Mouse (Mus musculus) erythroid progenitor cell, adult 5-6 weeks (primary cell): ENCODE data around the gene 1700023F06Rik. TPM values are rescaled to one million over a fixed set of nuclear protein-coding genes. Genes with fewer than 3 reads are reported as not detected.

Experiments used
- ATAC-seq: replicated peaks from 2 replicates; pipeline ENCODE4 v1.8.0; 2016; ENCODE audit warnings: moderate number of reproducible peaks, mild to moderate bottlenecking, moderate TSS enrichment, inconsistent platforms; ENCODE audit not compliant: poor library complexity, low FRiP score, severe bottlenecking
- total RNA-seq, 2 experiments: library from RNA; stranded (forward) in 1 of 2; stranded (reverse) in 1 of 2; fragments of 150-400 nt in 1 of 2; fragments of 186-747, 209-891 nt in 1 of 2; gene quantifications; 2 replicates each; pipeline versions ENCODE4 v1.2.3 to v1.2.4; 2015 to 2017; ENCODE audit warnings: low replicate concordance in 2 of 2

1700023F06Rik gene
- 6.3 TPM in 1 of 2 replicates, not detected in the other for total RNA-seq (2015; ENCODE audit: low replicate concordance)
- not detected in 2 replicates for total RNA-seq (2017; ENCODE audit: low replicate concordance)

DNA sequence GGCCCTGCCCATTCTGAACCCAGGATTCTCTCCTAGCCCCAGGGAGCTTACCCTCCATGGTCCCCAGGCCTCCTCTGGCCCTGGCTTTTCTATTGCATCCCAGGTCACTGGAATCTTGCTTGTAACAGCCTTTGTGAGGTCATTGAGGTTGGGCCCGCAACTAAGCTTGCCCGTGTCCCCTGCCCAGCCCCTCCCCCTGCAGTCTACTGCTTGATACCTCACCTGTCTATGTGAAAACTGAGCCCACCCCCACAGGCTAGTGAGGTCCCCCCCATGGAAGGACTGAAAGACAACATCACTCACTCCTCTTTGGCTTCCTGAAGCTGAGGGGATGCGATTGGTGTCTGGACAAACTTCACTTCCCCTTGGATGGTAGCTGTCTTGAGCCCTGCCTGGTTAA, at the start of gene 1700023F06Rik:
Gene 1700023F06Rik, minus strand, starts transcription at position 101 of the 400 bp plus-strand sequence.
- ATAC-seq: no peak

DNA sequence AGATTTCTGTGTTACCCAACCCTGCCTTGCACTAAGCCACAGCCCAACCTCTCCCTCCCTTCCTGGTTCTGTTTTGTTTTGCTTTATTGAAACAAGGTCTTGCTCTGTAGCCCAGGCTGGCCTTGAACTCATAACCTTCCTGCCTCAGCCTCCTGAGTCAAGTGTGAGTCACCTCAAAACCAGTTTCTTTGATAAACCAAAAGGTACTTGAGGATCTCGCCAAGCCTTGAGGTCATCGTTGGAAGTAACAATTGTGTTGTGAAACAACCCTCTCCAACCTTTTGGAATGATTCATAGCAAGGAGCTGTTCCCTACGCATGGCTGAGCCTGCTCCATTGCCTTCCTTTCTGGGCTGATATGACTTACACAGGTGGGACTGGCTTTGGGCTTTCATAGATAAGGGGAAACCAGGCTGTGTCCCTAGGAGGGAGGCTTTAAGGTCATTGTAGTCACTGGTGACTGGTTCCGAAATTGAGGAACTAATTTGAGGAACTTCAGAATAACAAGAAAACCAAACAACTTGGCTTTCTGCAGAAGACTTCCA, 49.7 kb upstream of the 1700023F06Rik start:
- no peak for ATAC-seq

DNA sequence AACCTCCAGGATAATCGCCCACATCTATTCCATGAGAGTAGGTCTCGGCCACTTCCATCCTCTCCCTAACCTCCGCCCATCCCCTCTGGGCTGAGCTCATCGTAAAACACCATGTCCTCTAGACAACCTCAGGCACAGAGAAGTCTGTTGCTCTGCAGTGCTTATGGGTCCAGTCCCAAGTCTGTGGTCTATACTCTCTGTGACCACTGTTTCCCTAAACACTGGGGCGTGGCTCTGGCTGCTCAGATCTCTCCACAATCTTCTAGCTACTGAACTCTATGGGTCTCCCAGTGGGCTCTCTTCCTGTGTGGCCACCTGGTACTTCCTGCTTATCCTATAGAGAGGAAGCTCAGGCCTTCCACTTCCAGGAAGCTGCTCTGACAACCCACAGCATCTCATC, 45.2 kb upstream of the 1700023F06Rik start:
- no peak for ATAC-seq

DNA sequence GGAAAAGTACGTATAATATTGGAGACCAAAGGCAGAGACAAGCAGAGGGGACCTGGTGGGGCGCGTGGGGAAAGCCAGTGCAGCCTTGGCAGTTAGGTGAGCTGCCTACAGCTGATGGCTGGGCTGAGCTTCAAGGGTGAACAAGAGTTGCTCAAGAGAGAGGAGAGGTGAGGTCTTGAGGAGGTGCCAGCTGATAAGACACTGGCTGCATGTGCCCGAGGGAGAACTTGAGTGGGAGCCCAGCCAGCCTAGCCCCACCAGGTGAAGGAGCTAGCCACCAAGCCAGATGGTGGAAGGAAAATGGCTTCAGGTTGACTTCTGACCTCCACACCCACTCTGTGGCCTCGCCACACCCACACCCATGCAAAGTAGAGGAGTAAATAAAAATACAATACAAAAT, 44.0 kb upstream of the 1700023F06Rik start:
- ATAC-seq: no peak

DNA sequence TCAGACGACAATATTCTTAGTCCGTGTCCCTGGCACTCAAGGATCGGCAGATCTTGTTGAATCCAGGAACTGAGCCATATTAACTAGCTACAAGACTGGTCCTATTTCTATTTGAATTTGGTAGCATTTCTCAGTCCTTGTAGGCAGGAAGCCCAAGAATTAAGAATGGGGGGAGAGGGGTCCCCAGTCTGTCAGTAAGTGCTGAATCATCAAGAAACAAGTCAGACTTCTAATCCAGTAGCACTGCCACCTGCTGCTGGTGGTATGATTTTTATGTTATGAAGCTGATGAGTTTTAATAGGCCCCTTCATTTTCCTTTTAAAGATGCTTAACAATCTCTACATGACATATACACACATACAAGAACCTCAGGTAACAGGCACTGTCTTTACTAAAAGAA, 42.0 kb upstream of the 1700023F06Rik start:
- no peak for ATAC-seq

DNA sequence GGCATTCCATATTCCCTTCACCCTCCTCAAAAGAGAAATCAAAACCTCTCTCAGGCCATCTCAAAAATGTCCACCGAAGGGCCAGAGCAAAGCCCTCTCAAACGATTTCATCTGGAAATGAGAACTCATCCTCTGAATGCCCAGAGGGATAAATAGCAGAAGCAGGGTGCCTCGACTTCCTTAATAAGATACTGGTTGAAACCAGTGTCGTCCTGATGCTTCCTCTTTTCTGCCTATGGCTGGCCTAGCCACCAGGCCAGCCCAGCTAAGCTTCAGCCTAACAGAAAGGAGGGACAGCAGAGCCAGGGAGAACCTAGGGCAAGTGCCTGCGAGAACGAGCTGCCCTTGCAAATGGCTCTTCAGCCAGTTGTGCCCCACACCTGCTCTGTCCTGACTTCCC, 41.2 kb upstream of the 1700023F06Rik start:
- no peak for ATAC-seq

DNA sequence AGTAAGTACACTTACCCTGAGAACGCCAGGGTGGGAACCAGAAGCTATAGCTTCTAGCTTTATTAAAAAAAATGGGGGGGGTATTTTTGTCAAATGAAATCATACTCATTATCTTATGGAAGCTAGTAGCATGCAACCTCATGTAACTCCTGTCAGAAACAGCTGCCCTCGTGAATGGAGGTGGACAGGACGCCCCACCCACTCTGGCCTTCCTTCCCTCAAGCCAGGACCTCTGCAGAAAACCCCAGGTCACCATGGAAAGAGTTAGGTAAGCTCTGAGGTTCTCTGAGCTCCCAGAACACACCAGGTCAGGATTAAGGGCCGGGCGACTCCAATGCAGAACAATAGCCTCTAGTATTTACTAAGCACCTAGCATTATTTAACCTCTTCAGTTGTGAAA, 40.5 kb upstream of the 1700023F06Rik start:
- no peak for ATAC-seq

DNA sequence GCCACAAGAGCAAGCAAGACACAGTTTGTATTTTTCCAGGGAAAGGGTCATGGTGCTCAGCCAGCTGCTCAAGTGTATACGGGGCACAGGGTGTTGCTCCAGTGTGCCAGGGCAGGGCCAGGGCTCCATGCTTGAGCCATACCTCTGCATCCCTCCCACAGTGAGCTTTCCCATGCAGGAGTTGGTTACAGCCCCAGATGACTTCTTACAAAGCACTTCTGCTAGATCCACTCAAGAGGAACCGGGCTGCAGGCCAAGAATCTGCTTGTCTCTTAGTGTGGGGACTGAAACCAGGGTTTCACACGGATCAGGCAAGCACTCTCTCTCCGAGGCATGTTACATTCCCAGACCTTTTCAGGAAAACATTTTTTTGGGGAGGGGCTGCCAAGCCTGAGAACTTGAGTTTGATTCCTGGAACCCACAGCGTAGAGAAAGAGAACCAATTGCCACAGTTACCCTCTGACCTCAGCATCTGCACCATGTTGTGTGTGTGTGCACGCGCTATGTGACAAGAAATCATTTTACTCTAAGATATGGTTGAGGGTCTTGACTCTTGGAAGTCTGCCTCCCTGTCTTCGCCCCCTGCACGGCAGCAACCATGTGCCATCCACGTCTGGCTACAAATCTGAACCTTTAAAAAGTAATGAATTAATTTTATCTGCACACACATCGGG, 39.3 kb upstream of the 1700023F06Rik start:
- no peak for ATAC-seq

DNA sequence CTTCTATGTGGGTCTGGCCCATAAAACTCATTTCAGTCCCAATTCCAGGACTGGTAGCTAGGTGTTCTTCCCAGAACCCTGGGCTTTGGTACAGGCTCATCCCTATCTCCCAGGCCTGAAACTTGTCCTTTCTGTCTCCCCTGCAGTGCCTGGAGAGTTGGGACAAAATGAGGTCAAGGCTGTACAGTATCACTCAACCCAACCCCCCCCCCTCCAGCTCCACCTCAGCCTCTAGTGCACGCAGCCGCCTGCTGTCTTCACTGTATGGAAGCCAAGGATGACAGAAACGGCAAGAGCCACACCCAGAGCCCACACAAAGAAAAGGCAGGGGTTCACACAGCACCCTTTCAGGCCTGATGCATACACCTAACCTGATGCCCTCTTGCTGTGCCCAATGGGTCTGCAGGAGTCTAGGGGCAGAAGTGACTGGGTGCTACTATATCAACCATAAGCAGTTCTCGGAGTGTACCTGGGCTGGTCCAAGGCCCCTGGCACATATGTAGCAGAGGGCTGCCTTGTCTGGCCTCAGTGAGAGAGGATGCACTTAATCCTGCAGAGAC, 38.5 kb upstream of the 1700023F06Rik start:
- ATAC-seq: no peak

DNA sequence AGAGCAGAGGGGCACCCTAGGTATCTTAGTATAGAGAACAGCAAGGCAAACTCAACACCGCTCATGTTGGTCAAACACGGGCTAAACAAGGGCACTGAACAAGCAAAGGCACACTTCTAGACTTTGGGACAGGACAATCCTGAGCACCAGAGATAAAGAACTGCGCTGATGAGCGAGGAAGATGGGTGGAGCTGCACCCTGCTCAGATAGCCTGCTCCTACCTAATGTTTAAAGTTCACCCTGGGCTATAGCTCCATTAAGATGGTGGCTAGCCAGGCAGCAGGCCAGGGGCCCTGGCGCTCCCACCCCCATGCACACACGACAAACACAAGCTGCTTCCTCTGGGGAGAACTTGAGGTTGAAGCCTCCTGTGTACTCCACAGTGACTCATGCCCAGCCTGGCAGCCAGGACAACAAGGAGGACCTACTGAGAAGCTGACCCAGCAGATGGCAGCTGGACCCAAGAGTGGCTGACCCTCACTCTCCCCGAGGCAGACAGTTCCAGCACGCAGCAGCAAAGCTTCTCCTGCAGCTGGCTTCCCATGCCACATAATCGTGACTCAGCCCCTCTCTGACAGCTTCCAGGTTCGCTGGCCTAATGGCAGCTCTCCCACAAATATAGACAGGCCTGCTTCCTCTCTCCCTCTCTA, 37.8 kb upstream of the 1700023F06Rik start:
- ATAC-seq: no peak

DNA sequence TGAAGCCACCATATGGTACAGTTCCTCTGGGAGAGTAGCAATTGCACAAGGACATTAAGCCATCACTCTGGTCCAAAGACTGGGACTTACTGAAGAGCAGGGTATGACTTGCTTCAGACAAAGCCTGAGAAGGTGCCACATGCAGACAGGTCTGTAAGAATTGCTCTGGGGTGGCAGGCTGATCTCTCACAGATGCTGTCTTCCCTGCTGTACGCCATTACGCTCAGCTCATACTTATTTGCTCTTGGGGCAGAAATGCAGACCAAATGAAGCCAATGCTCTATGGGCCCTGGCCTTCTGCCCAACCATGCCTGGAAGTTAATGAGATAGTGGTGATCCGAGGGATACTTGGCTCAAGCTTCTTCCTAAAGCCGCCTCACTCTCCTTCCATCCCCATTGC, 36.5 kb upstream of the 1700023F06Rik start:
- no peak for ATAC-seq

DNA sequence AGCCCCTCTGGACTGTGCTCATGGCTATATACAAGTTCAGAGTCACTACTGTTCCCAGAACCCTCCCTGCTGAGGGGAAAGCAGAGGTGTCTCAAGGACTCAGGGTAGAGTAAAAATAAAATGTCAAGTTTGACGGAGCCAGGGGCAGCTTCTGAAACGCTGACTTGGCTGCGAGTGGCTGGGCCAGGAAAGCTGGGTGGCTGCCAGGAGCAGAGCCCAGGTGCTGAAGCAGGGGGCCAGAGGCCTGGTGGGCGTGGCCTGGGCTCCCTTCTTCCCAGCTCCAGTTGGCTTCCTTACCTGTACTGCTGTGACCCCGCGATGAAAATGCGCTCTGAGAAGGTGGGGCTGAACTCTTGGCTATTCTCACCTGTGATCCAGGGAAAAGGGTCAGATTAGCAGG, 32.4 kb upstream of the 1700023F06Rik start:
- ATAC-seq: no peak

DNA sequence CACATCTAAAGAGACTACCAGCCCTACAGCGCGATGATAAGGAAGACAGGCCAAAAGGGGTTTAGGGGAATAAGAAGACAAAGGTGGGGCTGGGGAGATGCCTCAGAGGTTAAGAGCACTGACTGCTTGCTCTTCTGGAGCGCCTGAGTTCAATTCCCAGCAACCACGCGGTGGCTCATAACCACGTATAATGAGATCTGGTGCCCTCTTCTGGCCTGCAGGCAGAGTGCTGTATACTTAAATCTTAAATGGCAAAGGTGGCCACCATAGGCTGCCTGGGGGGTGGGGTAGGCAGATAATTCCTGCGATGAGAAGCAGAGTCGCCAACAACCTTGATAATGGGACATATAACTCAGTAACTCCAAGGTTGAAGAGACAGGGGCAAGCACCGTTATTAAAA, 29.4 kb upstream of the 1700023F06Rik start:
- ATAC-seq: no peak

DNA sequence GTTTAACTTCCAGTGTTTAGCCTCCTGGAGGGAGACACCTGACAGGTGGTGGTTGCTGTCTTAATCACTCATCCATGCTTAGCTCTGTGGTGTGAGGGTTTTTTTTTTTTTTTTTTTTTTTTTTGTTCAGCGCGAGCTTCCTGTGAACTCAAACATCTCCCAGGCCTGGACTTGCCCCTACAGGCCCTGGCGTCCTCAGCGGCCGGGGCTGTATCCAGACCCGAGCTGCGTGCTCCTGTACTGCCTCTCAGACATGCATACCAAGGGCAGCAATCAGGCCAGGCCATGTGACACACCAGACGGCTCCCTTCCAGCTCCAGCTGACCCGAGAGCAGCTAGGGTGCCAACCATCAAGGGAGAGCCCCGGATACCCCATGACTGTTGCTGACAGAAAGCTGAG, 28.5 kb upstream of the 1700023F06Rik start:
- no peak for ATAC-seq

DNA sequence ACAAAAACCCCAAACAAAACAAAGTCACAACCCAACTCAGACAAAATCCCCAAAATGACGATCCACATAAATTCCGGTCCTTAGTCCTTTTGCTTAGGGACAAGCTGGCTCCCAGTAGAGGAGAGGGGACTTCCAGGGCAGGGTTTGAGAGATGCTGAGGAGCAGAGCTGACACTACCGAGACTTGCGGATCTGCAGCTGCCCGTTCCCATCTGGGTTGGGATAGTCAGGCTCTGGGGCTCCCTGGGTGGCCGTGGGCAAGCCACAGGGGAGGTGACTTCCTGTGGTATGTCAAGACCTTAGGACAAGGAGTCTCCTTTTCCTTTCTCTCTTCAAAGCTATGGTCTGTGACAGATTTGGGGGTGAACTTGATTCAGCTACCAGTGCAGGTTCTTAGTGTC, 28.1 kb upstream of the 1700023F06Rik start:
- no peak for ATAC-seq

DNA sequence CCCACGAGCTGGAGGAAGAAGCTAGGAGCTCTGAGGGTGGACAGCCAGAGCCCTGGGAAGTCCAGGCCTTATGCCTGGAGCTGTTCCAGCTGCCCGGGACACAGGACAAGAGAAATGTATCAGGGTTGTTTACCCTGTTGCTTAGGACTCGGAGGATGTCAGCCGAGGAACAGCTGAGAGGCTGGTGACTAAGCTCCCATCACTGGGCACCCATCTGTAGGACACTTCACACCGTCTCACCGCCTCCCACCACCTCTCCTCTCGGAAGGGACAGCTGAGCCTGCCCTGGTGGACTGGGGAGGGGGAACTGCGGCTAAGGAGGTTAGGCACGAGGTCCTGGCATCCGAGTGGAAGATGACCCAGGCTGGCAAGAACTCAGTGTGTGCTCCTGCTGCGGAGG, 27.3 kb upstream of the 1700023F06Rik start:
- ATAC-seq: no peak

DNA sequence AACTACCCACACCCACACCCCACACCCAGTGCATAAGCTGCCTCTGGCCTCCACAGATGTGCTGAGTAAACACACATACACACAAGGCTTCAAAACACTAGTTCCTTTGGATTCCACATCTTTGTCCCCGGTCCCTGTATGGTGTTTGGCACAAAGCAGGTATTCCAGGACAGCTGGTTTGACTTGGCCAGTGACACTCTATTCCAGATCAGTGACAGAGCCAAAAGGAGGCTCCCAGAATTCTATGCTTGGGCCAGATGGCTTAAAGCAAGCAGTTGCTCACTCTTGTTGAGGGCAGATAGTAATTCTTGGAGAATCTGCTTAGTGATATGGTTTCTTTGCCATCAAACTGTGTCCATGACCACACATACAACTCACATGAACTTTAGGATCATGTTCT, 26.1 kb upstream of the 1700023F06Rik start:
- no peak for ATAC-seq

DNA sequence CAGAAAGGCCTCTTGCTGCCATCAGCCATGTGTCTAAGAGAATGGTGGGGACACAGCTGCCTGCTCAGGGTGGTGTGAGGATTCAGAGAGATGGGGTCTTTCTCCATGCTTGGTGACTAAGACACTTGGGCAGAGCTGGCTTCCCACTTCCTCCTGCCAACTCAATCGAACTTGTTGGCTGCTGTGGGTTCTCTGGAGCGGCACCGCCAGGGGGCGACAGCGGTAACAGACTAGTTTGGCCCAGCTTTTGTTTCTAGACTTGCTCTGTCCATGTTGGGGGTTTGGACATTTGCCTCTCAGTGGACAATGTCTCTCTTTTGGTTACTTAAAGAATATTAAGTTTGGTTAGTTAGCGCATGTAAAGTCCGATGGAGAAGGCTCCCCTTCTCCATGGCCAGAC, 24.6 kb upstream of the 1700023F06Rik start:
- ATAC-seq: no peak

DNA sequence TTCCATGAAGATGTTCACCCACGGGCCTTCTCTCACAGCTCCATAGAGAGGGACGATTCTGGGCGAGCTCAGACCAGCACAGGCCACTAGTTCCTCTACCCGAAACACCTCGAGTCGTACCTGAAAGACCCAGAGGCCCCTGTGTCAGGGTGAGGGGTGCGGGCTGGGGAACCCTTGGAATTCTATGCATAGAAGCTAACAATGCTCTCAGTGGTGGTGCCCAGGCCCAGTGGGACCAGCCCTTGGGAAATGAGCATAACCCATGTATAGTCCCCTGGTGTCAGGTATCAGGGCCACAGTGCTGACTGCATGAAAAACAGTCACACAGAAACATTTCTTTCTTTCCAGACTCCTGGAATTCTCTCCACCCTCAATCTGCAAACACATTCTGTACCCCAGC, 23.0 kb upstream of the 1700023F06Rik start:
- ATAC-seq: no peak

DNA sequence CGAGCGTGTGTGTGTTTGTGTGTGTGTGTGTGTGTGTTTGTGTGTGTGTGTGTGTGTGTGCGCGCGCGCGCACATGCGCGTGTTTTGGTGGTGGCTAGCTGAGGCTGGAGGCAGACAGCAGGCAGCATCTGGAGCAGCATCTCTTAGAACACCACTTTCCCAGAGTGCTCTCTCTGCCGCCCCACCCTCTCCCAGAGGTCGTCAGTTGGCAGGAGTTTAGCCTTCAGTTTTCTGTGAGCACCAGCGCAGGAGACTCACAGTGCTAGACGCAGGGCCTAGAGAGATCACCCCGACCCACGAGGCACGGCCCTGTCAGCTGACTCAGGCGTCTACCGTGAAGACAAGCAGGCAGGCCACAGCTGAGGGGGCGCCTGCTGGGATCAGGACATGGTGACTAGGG, 22.3 kb upstream of the 1700023F06Rik start:
- ATAC-seq: no peak

DNA sequence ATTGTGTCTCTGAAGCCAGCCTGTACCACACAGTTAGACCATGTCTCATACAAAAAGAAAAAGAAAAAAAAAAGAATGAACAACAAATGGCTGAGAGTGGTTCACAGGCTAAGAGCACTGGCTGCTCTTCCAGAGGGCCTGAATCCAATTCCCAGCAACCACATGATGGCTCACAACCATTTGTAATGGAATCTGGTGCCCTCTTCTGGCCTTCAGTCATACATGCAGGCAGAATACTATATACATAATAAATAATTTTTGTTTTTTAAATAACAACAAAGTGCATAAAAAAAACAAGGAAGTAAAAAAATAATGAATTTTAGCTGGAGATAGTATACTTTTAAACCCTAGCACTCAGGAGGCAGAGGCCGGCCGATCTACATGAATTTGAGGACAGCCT, 21.2 kb upstream of the 1700023F06Rik start:
- no peak for ATAC-seq
